Mouse (Mus musculus): ENCODE data around the gene Wnt10a. TPM values are rescaled to one million over a fixed set of nuclear protein-coding genes. Genes with fewer than 3 reads are reported as not detected.

Wnt10a gene
- polyA plus RNA-seq (2012; rRNA removed), result 0.17 and 0.52 TPM in 2 replicates

DNA sequence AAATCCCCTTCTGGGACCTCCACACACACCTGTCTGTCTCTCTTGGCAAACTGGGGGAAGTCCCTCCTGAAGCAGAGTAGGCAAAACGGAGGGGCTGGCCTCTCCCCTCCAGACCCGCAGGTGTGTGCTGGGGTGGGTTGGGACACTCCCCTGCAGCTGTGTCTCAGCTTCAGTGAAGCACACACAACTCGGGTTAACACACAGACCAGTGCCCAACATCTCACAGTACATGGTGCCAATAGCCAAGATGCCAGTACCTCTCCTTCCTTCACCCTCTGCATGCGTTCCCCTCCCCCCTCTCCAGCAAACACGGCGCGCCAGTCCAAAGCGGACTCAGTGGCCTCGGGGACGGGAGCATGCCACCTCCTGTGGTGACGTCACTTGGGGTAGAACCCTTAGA, at the start of gene Wnt10a:
Gene Wnt10a, plus strand, starts transcription at position 268 of the 400 bp plus-strand sequence.

DNA sequence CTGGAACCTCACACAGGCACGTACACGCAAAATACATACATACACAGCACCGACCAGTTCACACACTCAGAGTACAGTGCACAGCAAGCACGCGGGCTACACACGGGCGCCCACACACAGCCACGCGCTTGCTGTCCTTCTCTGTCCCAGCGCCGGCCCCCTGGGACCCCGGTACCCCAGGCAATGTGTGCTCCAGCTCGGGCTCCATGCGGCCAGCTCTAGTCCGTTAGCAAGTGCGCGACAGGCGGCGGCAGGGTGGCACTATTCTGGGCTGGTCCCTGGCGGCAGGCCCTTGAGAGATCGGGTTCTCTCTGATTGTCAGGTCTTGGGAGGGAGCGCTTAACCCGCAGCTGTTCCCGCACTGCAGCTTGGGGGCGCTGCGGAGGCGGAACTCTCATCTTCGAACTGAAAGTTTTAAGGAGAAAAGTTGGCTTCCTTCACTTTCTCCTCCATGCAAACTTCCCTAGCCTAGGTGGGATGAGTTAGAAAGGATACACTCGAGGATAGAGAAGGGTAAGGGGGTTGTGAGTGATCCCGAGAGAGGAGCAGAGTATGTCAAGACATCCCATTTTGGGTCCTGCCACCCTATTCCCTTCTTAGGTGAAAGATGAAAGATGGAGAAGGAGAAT, 42.6 kb upstream of the Wnt10a start, which contains the start of gene Prkag3:
Gene Prkag3, minus strand, starts transcription at position 579 of the 629 bp plus-strand sequence.

GRCm38 (mm10) chr1:74771845-74771930, 19.6 kb upstream of the Wnt10a start, which contains the start of gene Wnt6:
Wnt6 (plus strand) TSS chr1:74771892.

Other genes with a start within 250 kb of the Wnt10a start
- 5.5 and 7.0 TPM in 2 replicates for gene Plcd4, start 248.6 kb upstream of the Wnt10a start, polyA plus RNA-seq (2012; rRNA removed)
- gene Usp37, start 247.2 kb upstream of the Wnt10a start, polyA plus RNA-seq (2012; rRNA removed), result 10.5 and 12.4 TPM in 2 replicates
- 18.7 and 20.5 TPM in 2 replicates for gene Zfp142, start 203.3 kb upstream of the Wnt10a start, polyA plus RNA-seq (2012; rRNA removed)
- 29.7 and 30.6 TPM in 2 replicates for gene Bcs1l, start 203.2 kb upstream of the Wnt10a start, polyA plus RNA-seq (2012; rRNA removed)
- 134 and 139 TPM in 2 replicates for gene Rnf25, start 190.1 kb upstream of the Wnt10a start, polyA plus RNA-seq (2012; rRNA removed)
- gene Stk36, start 190.1 kb upstream of the Wnt10a start, polyA plus RNA-seq (2012; rRNA removed), result 17.6 and 19.2 TPM in 2 replicates
- gene Ttll4, start 129.8 kb upstream of the Wnt10a start, polyA plus RNA-seq (2012; rRNA removed), result 29.7 and 31.8 TPM in 2 replicates
- gene Cyp27a1, start 77.9 kb upstream of the Wnt10a start, polyA plus RNA-seq (2012; rRNA removed), result 1.8 and 2.4 TPM in 2 replicates
- 0.04 and 0.44 TPM in 2 replicates for gene Prkag3, start 42.3 kb upstream of the Wnt10a start, polyA plus RNA-seq (2012; rRNA removed)
- 3.2 and 3.4 TPM in 2 replicates for gene Wnt6, start 19.6 kb upstream of the Wnt10a start, polyA plus RNA-seq (2012; rRNA removed)
- gene Cdk5r2, start 63.4 kb downstream of the Wnt10a start, polyA plus RNA-seq (2012; rRNA removed), result 63.6 and 72.4 TPM in 2 replicates
- 0.45 and 0.53 TPM in 2 replicates for gene Fev, start 93.9 kb downstream of the Wnt10a start, polyA plus RNA-seq (2012; rRNA removed)
- gene Cryba2, start 101.6 kb downstream of the Wnt10a start, polyA plus RNA-seq (2012; rRNA removed), result 0.25 and 0.32 TPM in 2 replicates
- gene Cfap65, start 144.1 kb downstream of the Wnt10a start, polyA plus RNA-seq (2012; rRNA removed), result 2.9 and 3.7 TPM in 2 replicates
- 0.34 and 0.67 TPM in 2 replicates for gene Ihh, start 160.2 kb downstream of the Wnt10a start, polyA plus RNA-seq (2012; rRNA removed)

All from central nervous system, embryonic 18 days (tissue).